Mouse (Mus musculus) induced T-regulatory cell, adult 2 months (primary cell): Measurements from ENCODE around the gene Rsc1a1.

Source experiments
- DNase-seq: peaks from one replicate; pipeline ENCODE4 v3.0.0-alpha.2; 2012; ENCODE audit warnings: low read depth

Gene Rsc1a1

GRCm38 (mm10) chr4:141694719-141695118, 9.3 kb upstream of the Rsc1a1 start:
- DNase-seq = no peak

GRCm38 (mm10) chr4:141688505-141688904, 3.1 kb upstream of the Rsc1a1 start:
- no peak for DNase-seq

- no peak for DNase-seq
Measured at GRCm38 (mm10) chr4:141686525-141686924, 1.1 kb upstream of the Rsc1a1 start.

GRCm38 (mm10) chr4:141686093-141686492, 694 bp upstream of the Rsc1a1 start:
- DNase-seq = no peak

GRCm38 (mm10) chr4:141682706-141683230, 2.6 kb downstream of the Rsc1a1 start:
- DNase-seq = no peak

GRCm38 (mm10) chr4:141681767-141682166, 3.6 kb downstream of the Rsc1a1 start:
- no peak for DNase-seq

GRCm38 (mm10) chr4:141680892-141681291, 4.5 kb downstream of the Rsc1a1 start:
- DNase-seq = no peak

GRCm38 (mm10) chr4:141679016-141679415, 6.4 kb downstream of the Rsc1a1 start:
- DNase-seq = no peak

GRCm38 (mm10) chr4:141676462-141676979, 8.9 kb downstream of the Rsc1a1 start:
- no peak for DNase-seq

- DNase-seq = no peak
Measured at GRCm38 (mm10) chr4:141672325-141672724, 13.1 kb downstream of the Rsc1a1 start.

- no peak for DNase-seq
Measured at GRCm38 (mm10) chr4:141671389-141671788, 14.0 kb downstream of the Rsc1a1 start.

GRCm38 (mm10) chr4:141669898-141670712, 15.3 kb downstream of the Rsc1a1 start:
- DNase-seq = no peak

- DNase-seq = peak; percentile 14
Measured at GRCm38 (mm10) chr4:141664799-141665198, 20.6 kb downstream of the Rsc1a1 start, which contains the start of gene Plekhm2. Gene Plekhm2, minus strand, starts transcription at chr4:141664899.

- peak; percentile 81 for DNase-seq
Measured at GRCm38 (mm10) chr4:141664011-141664745, 21.2 kb downstream of the Rsc1a1 start.

GRCm38 (mm10) chr4:141663122-141663931, 22.1 kb downstream of the Rsc1a1 start:
- DNase-seq = peak; percentile 36

- DNase-seq = no peak
Measured at GRCm38 (mm10) chr4:141660884-141661283, 24.5 kb downstream of the Rsc1a1 start.

- DNase-seq = peak; percentile 18
Measured at GRCm38 (mm10) chr4:141659739-141660138, 25.7 kb downstream of the Rsc1a1 start.

- no peak for DNase-seq
Measured at GRCm38 (mm10) chr4:141658846-141659484, 26.4 kb downstream of the Rsc1a1 start.

- DNase-seq = no peak
Measured at GRCm38 (mm10) chr4:141656932-141657331, 28.5 kb downstream of the Rsc1a1 start.

GRCm38 (mm10) chr4:141655908-141656608, 29.3 kb downstream of the Rsc1a1 start:
- no peak for DNase-seq

GRCm38 (mm10) chr4:141654509-141654908, 30.9 kb downstream of the Rsc1a1 start:
- no peak for DNase-seq
